Mouse (Mus musculus): ENCODE measurements at regions not wholly inside any gene's neighbourhood (a gene's known extent, or its start where the extent isn't known, plus 50 kb on each side); places are given as distances from the start of the nearest gene placed in this dataset.

DNA sequence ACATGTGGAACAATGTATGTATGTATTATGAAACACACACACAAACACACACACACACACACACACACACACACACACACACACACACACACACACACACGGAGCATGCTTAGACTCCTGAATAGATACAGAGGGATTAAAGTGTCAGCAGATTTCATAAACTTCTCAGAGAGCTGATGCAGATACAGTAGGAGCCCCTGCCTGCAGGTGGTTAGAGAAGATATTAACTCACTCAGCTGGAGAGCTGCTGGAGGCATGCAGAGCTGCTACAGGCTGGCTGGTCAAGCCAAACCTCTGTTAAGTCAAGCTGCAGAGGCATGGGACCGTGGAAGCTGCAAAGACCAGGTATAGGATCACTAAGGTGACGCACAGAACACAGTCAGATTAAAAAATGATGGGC is 303.1 kb upstream of the C030005K15Rik start:
- ChIA-PET POLR2A (interaction anchor here in 1 of 4 experiments (1.4 kb wide), 1 partner anchor 11 kb away, joined by 3 read pairs; no protein-coding TSS in a partner anchor), CTCF (interaction anchor here in 2 of 4 experiments (0.5 to 0.6 kb wide), 2 partner anchors 317 to 605 kb away, joined by 3 read pairs; no protein-coding TSS in a partner anchor)

- POLR2A ChIA-PET = no interaction called here
Observed at GRCm38 (mm10) chr10:98032661-98033060, 306.1 kb upstream of the C030005K15Rik start.

DNA sequence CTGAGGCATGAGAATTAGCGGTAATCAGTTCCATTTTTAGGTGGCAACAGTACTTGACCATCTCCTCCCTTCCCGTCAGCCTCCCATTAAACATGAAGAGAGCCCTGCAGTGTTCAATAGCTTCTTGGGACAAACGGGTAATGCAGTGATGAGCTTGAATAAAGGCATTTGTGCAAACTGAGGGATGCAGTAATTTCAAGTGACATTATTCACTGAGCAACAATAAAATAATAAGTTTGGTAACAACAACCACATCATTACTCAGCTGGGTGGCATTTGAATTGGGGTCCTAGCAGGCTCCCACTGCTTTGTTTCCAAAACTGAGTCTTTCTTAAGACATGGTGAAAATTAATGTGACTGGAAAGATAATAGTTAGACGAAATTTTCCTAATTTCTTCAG is 315.2 kb upstream of the C030005K15Rik start:
- ChIA-PET CTCF (no interaction called here), POLR2A (no interaction called here)

More at GRCm38 (mm10) chr10:98032661-98033060, 306.1 kb upstream of the C030005K15Rik start:
- CTCF ChIA-PET = no interaction called here

DNA sequence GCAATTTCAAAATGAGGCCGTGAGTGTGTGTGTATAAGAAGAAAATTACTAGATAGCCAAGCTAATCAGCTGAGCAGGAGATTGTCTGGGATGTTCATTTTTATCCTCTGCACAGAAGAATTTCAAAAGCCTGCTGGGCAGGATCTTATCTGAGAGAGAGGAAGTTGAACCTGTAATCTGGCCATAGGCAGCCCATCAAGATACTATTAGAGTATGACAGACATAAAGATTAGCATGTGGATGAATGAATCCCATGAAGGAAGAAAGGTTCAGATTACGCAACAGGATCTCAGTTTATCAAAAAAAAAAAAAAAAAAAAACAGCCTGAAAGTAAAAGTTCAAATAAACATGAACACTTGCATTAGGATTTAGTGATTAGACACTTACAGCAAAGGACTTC is 317.3 kb upstream of the C030005K15Rik start:
- POLR2A ChIA-PET = interaction anchor here in 1 of 4 experiments (0.7 kb wide), 1 partner anchor 31 kb away, joined by 8 read pairs; no protein-coding TSS in a partner anchor
- CTCF ChIA-PET = interaction anchor here in 1 of 4 experiments (0.7 kb wide), 1 partner anchor 183 kb away, joined by 6 read pairs; no protein-coding TSS in a partner anchor

- ChIA-PET POLR2A (interaction anchor here in 1 of 4 experiments (0.7 kb wide), 1 partner anchor 32 kb away, joined by 8 read pairs; no protein-coding TSS in a partner anchor), CTCF (no interaction called here)
Observed at GRCm38 (mm10) chr10:98044579-98044978, 318.0 kb upstream of the C030005K15Rik start.

DNA sequence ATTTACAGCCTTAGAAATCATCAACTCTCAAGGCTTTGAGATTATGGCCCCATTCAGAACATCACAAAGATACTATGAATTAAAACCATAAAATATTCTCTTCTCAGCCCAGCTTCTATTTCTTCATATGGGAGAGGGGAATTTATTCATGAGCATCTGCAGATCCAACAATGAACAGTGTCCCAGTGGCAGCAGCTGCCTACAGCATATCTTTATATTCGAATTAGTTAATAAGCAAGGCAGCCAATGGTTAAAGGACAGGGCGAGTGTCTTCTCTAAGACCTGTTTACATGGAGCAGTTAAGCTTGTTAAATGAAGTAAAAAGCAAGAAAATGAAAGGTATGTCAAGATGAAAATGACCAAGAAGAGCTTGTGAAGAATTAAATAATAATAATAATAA is 346.9 kb upstream of the C030005K15Rik start:
- CTCF ChIA-PET = no interaction called here

DNA sequence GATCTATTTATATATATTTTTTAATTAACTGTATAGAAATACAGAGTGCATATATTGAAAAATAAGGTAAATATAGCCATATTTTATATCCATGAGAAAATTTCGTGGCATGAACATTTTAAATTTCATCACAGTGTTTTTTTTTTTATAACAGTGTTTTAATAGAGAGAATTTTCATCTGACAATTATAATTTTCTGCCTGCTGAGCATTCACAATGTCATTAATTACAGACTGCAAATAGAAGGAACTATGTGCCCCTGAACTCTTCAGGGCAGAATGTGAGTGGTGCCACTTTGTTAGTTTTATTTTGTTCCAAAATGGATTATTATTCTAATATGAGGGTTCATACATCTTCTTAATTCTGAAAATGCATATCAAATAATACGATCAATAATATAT is 358.3 kb upstream of the C030005K15Rik start:
- POLR2A ChIA-PET = no interaction called here
- CTCF ChIA-PET = no interaction called here

More for the DNA sequence above, 346.9 kb upstream of the C030005K15Rik start:
- POLR2A ChIA-PET = no interaction called here

GRCm38 (mm10) chr10:98116296-98116695 is 389.7 kb upstream of the C030005K15Rik start:
- ChIA-PET CTCF (no interaction called here), POLR2A (no interaction called here)

DNA sequence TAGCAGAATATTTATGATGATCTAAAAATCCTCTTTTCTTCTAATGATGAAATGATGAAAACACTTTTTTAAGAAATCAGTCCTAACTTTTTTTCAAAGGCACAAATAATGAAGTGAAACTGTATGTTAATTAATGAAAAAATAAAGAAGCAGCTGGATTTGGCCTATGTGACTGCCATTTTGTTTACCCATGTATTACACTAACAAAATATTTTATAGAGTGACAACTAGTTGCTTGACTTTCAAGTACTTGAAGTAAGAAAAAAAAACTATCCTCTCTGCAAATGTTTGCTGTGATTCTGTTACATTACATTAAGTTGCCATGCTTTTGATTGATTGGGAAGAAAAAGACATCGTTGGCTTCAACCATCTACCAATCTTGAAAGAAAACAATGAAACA is 399.2 kb upstream of the C030005K15Rik start:
- ChIA-PET CTCF (no interaction called here), POLR2A (no interaction called here)

- CTCF ChIA-PET = no interaction called here
- POLR2A ChIA-PET = no interaction called here
Observed at GRCm38 (mm10) chr10:98135026-98135425, 408.5 kb upstream of the C030005K15Rik start.

GRCm38 (mm10) chr10:98145773-98146172 is 419.2 kb upstream of the C030005K15Rik start:
- CTCF ChIA-PET = no interaction called here
- POLR2A ChIA-PET = no interaction called here

DNA sequence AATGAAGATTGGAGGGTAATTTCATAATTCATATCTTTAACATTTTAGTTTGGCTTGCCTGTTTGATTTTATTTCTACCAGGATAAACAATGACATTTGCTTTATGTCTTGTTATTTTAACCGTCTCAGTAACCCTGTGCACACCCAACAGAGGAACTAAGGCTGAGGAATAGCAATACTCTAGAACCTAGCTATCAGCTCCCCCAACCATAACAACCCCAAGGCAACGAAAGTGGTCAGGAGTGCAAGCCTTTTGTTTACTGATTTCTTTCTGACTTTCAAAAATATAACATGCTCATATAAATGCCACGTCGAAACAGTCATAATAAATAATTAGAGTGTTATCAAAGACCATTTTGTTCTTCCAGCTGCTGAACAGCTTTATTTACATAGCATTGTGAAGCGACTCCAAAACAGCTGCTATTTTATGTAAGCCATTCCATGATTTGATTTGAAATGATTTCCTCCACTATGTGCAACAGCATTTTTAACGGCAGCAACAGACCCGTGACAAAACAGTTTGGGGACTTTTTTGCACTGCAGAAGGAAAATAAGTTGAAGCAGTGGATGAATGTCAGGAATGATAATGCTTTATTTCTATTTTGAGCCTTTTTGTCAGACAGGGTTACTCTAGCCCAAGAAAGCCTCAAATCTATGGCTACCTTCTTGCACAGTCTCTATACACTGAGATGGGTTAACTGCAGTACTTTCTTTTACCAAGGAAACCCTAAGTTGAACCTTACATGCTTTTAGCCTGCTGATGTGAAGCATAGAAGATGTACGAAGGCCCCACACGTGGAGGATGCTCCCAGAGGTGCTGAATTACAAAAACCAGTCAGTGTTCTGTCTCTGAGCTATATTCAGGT is 420.7 kb upstream of the C030005K15Rik start:
- POLR2A ChIA-PET = no interaction called here
- CTCF ChIA-PET = interaction anchor here in 1 of 4 experiments (0.5 kb wide), 1 partner anchor 60 kb away, joined by 3 read pairs; no protein-coding TSS in a partner anchor

- ChIA-PET CTCF (no interaction called here), POLR2A (no interaction called here)
Observed at GRCm38 (mm10) chr10:98155982-98156381, 429.4 kb upstream of the C030005K15Rik start.

DNA sequence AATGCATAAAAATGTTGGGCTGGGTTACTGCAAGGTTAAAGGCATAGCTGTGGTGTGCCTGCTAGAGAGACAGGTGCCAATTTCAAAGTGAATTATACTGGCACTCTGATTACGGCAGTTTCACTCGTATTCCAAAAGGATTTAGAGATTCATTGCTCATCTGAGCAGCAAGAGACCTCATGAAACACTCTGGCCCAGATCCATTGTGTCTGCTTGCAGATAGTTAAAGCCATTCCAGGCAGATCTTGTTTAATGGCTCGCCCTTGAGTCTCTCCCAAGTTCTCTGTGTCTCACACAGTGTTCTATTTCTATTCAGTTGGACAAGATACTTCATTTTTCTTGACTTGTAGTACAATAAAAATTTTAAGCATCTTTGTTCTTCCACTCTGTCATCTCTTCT is 459.1 kb upstream of the C030005K15Rik start:
- ChIA-PET POLR2A (no interaction called here), CTCF (no interaction called here)

DNA sequence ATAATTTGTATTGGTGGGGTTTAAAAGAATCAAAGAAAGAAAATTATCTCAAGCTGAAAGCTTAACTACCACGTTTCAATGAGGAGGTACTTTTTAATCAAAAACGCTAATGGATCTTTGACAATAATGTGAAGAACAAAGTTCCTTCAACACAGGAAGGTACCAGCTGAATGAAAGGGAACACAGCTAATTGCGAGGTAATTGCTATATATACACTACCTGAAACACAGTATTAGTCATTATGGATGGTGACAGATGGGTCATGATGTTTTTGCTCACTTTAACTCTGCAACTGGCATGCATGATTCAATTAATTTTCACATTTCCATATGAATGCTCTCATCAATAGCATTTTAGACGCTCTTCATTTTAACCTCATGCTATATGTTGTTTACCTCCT is 470.3 kb upstream of the C030005K15Rik start:
- POLR2A ChIA-PET = no interaction called here
- CTCF ChIA-PET = no interaction called here

DNA sequence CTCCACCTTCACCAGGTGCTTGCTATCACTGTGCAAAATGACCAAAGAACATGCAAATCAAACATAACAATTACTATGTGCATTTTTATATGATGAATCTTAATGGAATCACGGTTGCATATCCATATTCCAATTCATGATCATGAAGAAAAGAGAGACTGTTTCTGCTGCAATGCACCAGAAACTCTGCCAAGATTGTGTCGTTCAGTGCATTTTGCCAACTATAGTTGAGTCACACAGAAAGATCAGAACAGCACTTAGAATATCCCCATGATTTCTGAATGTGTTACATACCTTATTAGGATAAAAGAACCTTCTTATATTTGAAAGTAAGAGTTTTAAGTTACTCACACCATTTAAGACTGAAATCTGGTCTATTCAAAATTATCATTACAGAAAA is 483.7 kb upstream of the C030005K15Rik start:
- POLR2A ChIA-PET = no interaction called here
- CTCF ChIA-PET = no interaction called here

DNA sequence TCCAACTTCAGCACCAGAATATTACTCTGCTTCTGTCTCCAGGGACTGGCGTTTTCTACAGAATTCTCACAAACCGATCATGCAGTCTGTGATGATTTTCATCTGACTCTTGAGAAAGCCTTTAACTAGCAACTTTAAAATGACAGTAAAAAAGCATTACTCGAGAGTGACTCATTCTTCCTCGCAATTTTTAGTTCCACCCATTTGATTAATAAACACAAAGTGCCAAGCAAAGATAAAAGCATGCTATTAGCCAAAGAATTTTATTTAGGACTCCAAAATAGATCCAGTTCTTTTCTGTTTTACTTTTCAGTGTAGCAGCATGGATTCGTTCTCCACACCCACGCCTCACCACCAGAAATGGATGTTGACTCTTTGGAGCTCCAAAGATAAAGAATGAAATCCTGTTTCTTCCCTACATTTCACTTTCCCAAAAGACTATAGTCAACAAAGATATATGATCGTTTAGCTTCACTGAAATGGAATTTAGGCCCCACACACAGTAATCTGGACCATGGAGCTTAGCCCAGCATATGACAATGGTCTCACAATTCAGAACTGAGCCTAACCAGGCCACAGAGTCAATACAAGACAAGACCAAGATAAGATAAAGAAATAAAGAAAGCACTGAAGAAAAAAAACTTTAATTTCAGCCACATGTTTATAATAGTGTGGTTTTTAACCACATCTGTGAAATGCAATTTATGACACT is 486.5 kb upstream of the C030005K15Rik start:
- POLR2A ChIA-PET = no interaction called here
- CTCF ChIA-PET = no interaction called here

GRCm38 (mm10) chr10:98231017-98231416 is 504.5 kb upstream of the C030005K15Rik start:
- POLR2A ChIA-PET = no interaction called here
- CTCF ChIA-PET = interaction anchor here in 1 of 4 experiments (0.5 kb wide), 1 partner anchor 921 kb away, joined by 3 read pairs; no protein-coding TSS in a partner anchor

DNA sequence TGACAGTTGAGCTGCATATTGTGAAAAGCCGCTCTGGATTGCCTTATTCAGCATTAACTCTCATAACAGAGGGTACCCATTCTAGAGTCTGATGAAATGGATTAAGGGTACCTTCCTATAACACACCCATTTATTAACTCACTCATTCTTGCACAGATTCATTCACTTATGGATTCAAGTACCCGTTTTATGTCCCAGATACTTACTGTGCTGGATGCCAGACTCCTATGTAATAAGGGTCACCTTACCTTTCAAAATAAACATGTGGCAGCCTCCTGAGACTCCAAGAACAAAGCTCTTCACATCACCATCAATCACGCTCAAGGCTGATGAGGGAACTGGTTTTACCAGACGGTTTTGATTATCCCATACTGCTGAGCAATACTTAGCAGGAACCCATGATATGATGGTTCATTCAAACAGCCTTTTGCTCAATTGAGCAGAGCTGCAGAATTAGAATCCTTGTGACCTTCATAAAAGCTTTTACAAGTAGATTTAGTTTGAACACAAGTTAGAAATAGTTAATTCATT is 505.2 kb upstream of the C030005K15Rik start:
- CTCF ChIA-PET = interaction anchor here in 1 of 4 experiments (0.6 kb wide), 1 partner anchor 122 kb away, joined by 3 read pairs; no protein-coding TSS in a partner anchor

GRCm38 (mm10) chr10:98248311-98248710 is 521.8 kb upstream of the C030005K15Rik start:
- CTCF ChIA-PET = no interaction called here
- POLR2A ChIA-PET = no interaction called here

More for the DNA sequence above, 505.2 kb upstream of the C030005K15Rik start:
- POLR2A ChIA-PET = no interaction called here

Measured in embryonic stem cell, embryonic (primary cell).